Mouse (Mus musculus): ENCODE data around the gene Foxp1. TPM values are rescaled to one million over a fixed set of nuclear protein-coding genes. Genes with fewer than 3 reads are reported as not detected.

The Foxp1 gene
- total and polyA plus RNA-seq, 2 experiments from 2014 or later, result 112 to 167 TPM

DNA sequence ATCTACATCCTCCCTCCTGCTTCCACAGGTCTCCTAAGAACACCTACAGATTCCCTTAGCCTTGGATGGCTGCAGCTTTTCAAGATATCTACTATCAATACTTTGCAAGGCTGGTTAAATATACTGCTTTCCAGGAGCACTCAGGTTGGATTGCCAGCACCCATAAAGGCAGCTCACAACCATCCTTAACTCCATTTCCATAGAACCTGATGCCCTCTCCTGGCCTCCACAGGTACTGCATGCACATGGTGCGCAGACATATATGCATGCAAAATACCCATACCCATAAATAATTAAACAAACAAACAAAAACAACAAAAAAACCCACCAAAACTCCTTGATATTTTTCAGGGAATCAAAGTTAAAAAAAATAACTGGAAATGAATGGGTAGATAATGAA is 514.0 kb downstream of the Foxp1 start:
- no peak for DNase-seq
- Histone ChIP-seq H3K9ac (no peak overlapping the region), H3K27ac (ENCODE audit: low read depth, low read length) (no peak overlapping the region), H3K4me3 (ENCODE audit: low read depth, low read length) (no peak overlapping the region), H3K4me2 (ENCODE audit: low read depth) (no peak overlapping the region), H3K36me3 (ENCODE audit: insufficient read depth) (no peaks in the 10 kb centered on the region; the same call in 1 of the 2 replicates), H3K9me3 (ENCODE audit: low read length) (no peaks in the 10 kb centered on the region), H3K4me1 (ENCODE audit: insufficient read depth) (no peaks in the 10 kb centered on the region), H3K27me3 (ENCODE audit: insufficient read depth, low read length) (no peaks in the 10 kb centered on the region)
- peak; percentile 47 for TF ChIP-seq CTCF (IDR thresholded peaks at IDR 0.05; ENCODE audit: low read depth)
- no peak for ATAC-seq
- WGBS, result 98% methylated on average over 1 of the region's 1 CpGs

DNA sequence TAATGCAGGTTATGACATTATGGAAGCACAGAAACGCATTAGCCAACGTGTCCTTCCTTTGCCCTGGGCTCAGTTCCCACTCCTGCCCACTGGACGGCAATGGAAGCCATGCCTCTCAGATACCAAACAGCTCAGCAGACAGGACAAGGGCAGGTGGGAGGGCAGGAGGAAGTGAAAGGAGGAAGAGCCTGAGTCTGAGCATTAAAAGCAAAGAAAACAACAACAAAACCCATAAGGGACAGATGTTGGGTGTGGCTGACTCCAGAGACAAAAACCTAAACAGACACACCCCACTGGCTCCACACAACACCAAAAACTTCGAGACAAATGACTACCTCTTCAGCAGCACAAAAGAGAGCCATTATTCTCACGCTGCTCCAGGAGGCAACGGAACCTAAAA is 515.0 kb downstream of the Foxp1 start:
- H3K4me3 ChIP-seq (ENCODE audit: low read depth, low read length), result no peak overlapping the region
- H3K4me2 ChIP-seq (ENCODE audit: low read depth), result no peak overlapping the region
- no peaks in the 10 kb centered on the region for H3K9me3 ChIP-seq (ENCODE audit: low read length)
- ATAC-seq (no peak), DNase-seq (no peak)
- no peaks in the 10 kb centered on the region for H3K27me3 ChIP-seq (ENCODE audit: insufficient read depth, low read length)
- peaks cover 7% of the 10 kb centered on the region for H3K36me3 ChIP-seq (ENCODE audit: insufficient read depth)
- no peak overlapping the region for H3K27ac ChIP-seq (ENCODE audit: low read depth, low read length)
- TF ChIP-seq CTCF (IDR thresholded peaks at IDR 0.05; ENCODE audit: low read depth), result no peak
- no peak overlapping the region for H3K9ac ChIP-seq
- 70% methylated on average over 6 of the region's 6 CpGs for WGBS
- H3K4me1 ChIP-seq (ENCODE audit: insufficient read depth), result no peaks in the 10 kb centered on the region

DNA sequence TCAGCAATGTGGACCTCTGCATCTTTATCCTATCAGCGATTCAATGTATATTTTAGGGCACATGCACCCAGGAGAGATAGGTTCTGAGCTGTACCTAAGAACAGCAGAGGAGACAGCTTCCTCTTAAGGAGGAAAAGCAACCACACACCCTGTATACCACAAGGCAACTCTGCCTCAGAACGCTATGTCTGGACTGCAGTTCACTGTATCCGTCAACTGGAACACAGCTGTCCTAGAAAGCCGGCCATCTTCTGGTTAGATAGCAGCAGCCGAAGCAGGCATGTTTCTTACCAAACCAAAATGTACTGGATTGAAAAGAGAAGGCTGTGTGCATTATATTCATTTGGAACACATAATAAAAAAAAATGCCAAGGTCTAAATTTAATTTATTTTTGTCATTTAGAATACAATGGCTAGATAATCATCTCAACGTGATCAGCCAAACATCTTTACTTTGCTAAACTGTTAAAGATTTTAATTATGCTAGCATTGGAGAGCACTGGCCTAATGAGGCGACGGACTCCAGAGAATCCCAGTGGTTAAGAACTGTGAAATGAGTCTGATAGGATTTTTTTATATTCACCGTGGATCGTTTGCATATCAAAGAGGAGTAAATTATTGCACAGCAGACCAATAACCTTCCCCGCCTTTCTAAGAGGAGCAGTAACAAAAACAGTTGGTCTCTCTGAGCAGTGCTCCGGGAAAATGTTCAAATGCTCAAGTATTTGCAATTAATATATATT is 518.1 kb downstream of the Foxp1 start:
- ATAC-seq (no peak), DNase-seq (no peak)
- 31% methylated on average over 12 of the region's 12 CpGs for WGBS
- H3K9ac ChIP-seq, result no peak overlapping the region
- H3K4me1 ChIP-seq (ENCODE audit: insufficient read depth), result peaks cover 6% of the 10 kb centered on the region
- TF ChIP-seq CTCF (IDR thresholded peaks at IDR 0.05; ENCODE audit: low read depth), result no peak
- no peak overlapping the region for H3K4me3 ChIP-seq (ENCODE audit: low read depth, low read length)
- no peaks in the 10 kb centered on the region for H3K9me3 ChIP-seq (ENCODE audit: low read length)
- H3K36me3 ChIP-seq (ENCODE audit: insufficient read depth), result peaks cover 7% of the 10 kb centered on the region
- H3K27ac ChIP-seq (ENCODE audit: low read depth, low read length), result no peak overlapping the region; the same call in 1 of the 2 replicates
- H3K4me2 ChIP-seq (ENCODE audit: low read depth), result no peak overlapping the region
- no peaks in the 10 kb centered on the region for H3K27me3 ChIP-seq (ENCODE audit: insufficient read depth, low read length)

DNA sequence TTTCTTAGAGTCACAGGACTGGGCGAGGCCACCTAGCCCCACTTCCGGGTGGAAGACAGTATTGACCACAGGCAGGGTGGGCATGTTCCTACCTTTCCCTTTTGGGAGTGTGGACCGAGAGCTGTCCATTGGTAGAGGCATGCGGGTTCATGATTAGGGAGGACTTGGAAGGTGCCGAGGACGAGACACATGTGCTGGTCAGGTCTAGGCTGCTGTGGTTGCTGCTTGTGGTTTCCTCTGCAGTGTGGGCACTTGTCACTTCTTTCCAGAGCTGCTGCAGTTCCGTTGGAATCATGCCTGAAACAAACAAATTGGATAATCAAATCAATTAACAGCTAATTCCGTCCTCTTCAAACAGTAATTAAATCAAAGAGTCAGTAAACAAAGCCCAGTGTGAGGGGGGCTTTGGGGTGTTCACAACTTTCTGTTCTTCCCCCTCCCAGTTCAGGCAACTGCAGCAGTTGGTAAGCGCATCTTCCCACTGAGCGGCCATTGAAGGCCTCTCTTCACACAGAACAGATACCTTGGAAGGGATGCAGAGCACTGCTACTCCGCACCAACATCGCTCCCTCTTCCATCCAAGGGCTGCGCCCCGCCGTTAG is 519.3 kb downstream of the Foxp1 start:
- peaks cover 12% of the 10 kb centered on the region for H3K4me1 ChIP-seq (ENCODE audit: insufficient read depth)
- ATAC-seq, result no peak
- 73% methylated on average over 15 of the region's 15 CpGs for WGBS

DNA sequence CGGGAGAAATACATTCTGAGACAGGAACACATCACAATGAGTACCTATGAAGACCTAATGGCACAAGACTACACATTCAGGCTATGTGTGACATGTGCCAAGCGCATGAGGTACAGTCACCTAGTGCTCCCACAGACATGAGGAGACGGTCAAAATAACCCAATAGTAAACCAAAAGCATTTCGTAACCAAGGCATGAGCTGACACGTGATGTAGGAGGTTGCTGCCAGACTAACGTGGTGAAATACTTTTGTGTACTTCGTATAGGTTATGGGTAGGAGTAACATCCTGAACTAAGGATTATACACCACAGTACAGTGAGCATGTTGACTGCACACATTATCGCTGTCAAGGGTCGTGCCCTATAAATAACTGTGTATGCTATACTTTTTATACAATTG is 520.9 kb downstream of the Foxp1 start:
- Histone ChIP-seq H3K36me3 (ENCODE audit: insufficient read depth) (peaks cover 7% of the 10 kb centered on the region; the same call in 1 of the 2 replicates), H3K9ac (no peak overlapping the region), H3K4me2 (ENCODE audit: low read depth) (no peak overlapping the region), H3K4me1 (ENCODE audit: insufficient read depth) (peaks cover 12% of the 10 kb centered on the region), H3K27me3 (ENCODE audit: insufficient read depth, low read length) (no peaks in the 10 kb centered on the region), H3K27ac (ENCODE audit: low read depth, low read length) (peak overlapping the region; percentile 22; the same call in 1 of the 2 replicates), H3K4me3 (ENCODE audit: low read depth, low read length) (no peak overlapping the region), H3K9me3 (ENCODE audit: low read length) (no peaks in the 10 kb centered on the region)
- WGBS, result 91% methylated on average over 9 of the region's 9 CpGs
- TF ChIP-seq CTCF (IDR thresholded peaks at IDR 0.05; ENCODE audit: low read depth), result no peak
- DNase-seq, result no peak
- no peak for ATAC-seq

More for the DNA sequence above, 519.3 kb downstream of the Foxp1 start:
- Histone ChIP-seq H3K9ac (no peak overlapping the region), H3K4me2 (ENCODE audit: low read depth) (no peak overlapping the region), H3K4me3 (ENCODE audit: low read depth, low read length) (no peak overlapping the region), H3K27me3 (ENCODE audit: insufficient read depth, low read length) (no peaks in the 10 kb centered on the region), H3K27ac (ENCODE audit: low read depth, low read length) (no peak overlapping the region), H3K36me3 (ENCODE audit: insufficient read depth) (peaks cover 7% of the 10 kb centered on the region), H3K9me3 (ENCODE audit: low read length) (no peaks in the 10 kb centered on the region)
- TF ChIP-seq CTCF (IDR thresholded peaks at IDR 0.05; ENCODE audit: low read depth), result no peak
- DNase-seq, result peak; percentile 10

DNA sequence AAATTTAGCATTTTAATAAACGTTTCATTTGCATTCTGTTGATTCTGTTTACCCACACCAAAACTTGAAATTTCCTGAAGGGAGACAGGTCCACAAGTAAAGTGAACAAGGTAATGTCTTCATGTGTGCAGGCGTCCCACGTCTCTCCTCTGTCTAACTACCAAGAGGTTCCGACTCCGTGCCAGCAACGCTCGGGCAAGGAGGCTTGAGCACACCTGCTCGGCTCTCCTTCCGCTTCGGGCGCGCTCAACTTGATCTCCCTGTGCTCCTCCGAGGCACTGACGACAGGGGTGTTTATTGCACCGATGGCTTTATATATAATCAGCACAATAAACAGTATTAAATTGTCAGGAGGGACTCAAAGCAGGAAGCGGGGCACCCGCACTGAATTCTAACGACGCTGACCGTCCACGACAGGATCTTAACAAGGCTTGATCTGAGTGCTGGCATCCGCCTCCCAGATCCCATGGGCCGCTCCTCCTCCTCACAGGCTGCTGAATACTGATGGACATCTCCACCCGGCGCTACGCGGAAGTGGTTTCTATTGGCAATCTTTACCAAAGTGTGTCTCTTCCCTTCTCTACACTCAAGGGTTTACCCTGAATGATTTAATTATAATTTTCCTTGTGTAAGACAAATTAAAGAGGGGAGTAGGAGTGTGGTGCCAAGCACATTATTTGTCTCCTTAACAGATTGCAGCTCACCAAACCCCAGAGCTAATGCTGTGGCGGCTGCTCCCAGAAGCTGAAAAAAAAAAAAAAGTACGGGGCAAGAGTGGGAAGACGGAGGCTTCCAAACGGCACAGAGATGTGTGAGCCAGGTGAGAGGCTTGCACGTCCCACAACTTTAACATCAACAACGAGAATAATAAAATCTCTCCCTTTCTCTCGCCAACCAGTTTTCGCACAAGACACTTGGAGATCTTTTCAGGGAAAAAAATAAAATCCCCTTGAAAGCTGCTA is 523.3 kb downstream of the Foxp1 start:
- ATAC-seq (peak; percentile 49; the same call in 1 of the 2 replicates), DNase-seq (peak; percentile 63)
- Histone ChIP-seq H3K27ac (ENCODE audit: low read depth, low read length) (peak overlapping the region; percentile 22), H3K4me2 (ENCODE audit: low read depth) (peak overlapping the region; percentile 46), H3K36me3 (ENCODE audit: insufficient read depth) (peaks cover 12% of the 10 kb centered on the region; the same call in 1 of the 2 replicates), H3K9ac (peak overlapping the region; percentile 37), H3K4me1 (ENCODE audit: insufficient read depth) (peaks cover 18% of the 10 kb centered on the region), H3K27me3 (ENCODE audit: insufficient read depth, low read length) (no peaks in the 10 kb centered on the region), H3K9me3 (ENCODE audit: low read length) (no peaks in the 10 kb centered on the region), H3K4me3 (ENCODE audit: low read depth, low read length) (peak overlapping the region; percentile 16)
- no peak for TF ChIP-seq CTCF (IDR thresholded peaks at IDR 0.05; ENCODE audit: low read depth)
- 37% methylated on average over 35 of the region's 35 CpGs for WGBS
